Mouse (Mus musculus) C2C12 (cell line): ENCODE measurements around the gene Fibp.

ENCODE experiments used
- CTCF ChIP-seq: IDR thresholded peaks from one replicate; pipeline ENCODE4 v1.5.1; 2011; ENCODE audit not compliant: control insufficient read depth, insufficient read depth, insufficient read length
- MAX ChIP-seq: IDR thresholded peaks from one replicate; pipeline ENCODE4 v1.6.1; 2011; ENCODE audit warnings: mild to moderate bottlenecking, control low read depth
- USF1 ChIP-seq: IDR thresholded peaks from one replicate; pipeline ENCODE4 v1.6.1; 2011; ENCODE audit warnings: low read depth, mild to moderate bottlenecking, control low read depth, moderate library complexity

DNA sequence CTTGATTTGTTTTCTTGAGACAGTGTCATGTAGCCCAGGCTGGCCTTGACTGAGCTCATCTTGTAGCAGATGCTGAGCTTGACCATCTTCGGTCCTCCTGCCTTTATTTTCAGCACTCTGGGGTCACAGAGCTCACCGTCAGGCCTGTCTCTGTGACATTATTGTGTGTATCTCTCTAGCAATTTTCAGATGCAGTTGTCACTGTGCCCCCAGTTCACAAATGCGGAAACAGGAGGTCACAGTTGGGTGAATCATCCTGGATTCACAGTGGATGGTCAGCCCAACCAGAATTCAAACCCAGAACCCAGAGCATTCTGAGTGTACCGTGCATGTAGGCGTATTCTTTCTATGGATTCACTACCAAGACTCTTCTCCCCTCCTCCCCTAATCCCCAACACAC lies 14.7 kb upstream of the Fibp start:
- TF ChIP-seq CTCF: no peak
- no peak for TF ChIP-seq USF1
- TF ChIP-seq MAX: no peak
